Mouse (Mus musculus): ENCODE measurements at regions not wholly inside any gene's neighbourhood (a gene's known extent, or its start where the extent isn't known, plus 50 kb on each side); places are given as distances from the start of the nearest gene placed in this dataset.
A peak's percentile ranks its signal among the peaks of the same experiment; 100 is the strongest.

DNA sequence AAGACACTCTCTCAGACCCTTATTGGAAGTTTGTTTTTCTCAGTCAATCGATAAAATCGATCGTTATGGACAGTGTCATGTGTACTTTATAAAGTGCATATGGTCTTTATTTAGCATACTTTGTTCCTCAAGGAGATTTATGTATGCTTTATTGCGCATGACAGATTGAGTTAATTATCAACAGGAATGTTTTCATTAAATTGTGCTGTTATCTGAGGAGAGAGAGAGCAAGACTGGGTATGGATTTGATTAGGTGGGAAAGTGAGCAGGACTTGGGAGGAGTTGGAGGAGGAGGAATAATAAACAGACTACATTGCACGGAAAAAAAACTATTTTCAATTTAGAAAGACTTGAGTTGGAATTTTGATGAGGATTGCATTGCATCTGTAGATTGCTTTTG, 183.8 kb upstream of the Sstr1 start:
- no peak for DNase-seq (ENCODE audit: low spot score in 2 of 2)

DNA sequence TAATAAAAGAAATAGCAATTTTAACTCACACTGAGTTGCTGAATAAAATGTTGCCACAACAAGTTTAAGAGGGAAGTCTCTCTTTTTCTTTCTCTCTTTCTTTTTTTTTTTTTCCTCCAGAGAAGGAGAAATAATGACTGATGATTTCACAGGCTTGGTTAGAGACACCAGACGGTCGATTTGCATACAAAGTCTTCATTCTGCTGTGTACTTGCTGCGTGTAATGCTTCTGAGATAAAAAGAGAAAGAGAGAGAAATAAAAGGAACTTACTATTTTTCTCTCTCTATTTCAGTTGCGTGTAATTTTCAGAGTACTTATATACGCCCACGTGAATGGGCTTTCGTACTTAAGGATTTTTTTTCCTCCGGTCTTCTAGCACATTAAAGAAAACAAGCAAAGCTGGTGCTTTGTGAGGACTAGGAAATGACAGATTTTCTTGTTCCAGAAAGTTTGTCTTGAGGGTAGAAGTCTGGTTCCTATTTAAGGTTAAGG, 155.2 kb upstream of the Sstr1 start:
- no peak for DNase-seq (ENCODE audit: low spot score in 2 of 2)

DNA sequence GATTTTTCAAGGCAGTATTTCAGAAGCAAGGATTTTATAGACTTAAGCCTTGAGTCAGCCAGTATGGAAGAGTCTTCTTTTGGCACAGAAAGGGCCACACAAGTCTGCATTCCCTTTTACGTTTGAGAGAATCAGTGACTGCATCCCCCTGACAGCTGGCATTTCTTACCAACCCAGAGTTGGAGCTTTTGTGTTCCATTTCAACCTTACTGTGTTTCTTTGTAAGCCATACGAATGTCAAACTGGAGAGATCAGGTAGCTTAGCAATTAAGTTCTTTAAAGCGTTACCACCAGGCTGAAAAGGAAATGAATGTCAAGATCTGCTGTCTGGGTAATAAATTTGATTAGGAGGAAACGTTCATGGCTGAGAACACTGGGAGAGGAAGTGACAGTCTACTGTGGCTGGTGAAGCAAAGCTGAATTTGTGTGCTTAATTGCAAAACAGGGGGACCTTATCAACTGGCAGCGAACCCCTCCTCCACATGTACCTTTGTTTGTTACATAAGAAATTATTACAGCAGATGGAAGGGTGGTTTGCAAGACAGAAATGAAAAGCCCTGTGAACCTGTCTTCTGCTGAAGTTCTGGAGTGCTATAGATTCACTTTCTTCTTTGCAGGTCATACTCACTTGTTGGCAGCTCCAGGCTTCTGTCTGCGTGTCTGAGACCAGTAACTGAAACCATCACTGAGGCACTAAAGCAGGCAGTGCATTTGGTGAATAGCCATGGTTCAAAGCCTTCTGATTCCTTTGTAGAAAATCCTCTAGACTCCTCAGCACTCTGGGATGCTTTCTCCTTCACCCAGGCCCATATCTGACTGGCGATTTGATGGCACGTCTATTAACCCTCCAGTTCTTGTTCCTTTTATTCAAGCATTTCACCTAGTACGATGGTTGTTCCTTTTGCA, 144.0 kb upstream of the Sstr1 start:
- no peak for DNase-seq (ENCODE audit: low spot score in 2 of 2)

GRCm38 (mm10) chr12:58087311-58087710, 124.3 kb upstream of the Sstr1 start:
- no peak for DNase-seq (ENCODE audit: low spot score in 2 of 2)

GRCm38 (mm10) chr12:58112643-58113042, 98.9 kb upstream of the Sstr1 start:
- no peak for DNase-seq (ENCODE audit: low spot score in 2 of 2)

DNA sequence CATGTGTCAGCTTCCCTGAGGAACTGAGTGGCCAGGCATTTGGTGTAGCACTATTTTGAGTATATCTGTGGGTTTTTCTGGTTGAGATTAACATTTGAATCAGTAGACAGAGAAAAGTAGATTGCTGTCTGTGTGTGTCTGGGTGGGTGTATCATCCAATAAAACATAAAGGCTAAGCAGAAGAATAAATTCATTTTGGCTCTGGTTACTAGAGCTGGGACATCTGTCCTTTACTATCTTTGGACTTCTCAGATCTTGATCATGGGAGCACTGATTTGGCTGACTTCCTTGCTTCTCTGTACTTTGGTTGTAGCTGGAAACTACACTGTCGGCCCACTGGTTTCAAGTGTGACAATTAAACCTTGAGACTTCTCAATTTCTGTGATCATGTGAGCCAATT, 72.5 kb upstream of the Sstr1 start:
- no peak for DNase-seq (ENCODE audit: low spot score in 2 of 2)

DNA sequence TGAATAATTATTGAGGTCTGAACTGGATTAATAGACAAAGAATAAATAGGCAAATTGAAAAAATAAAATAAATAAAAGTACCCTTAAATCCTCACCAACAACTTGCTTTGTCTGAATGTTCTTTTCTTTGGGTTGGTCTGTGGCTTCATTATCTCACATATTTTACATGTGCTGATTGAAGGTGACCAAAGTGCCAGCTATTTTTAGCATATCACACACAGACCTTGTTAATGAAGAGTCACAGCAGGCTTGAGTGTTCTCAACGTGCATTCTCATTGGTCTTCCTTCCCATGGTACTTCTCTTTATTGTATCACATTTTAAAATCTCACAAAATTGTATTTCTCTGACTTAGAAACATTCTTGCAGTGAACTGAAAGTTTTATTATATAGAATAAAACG, 59.7 kb upstream of the Sstr1 start:
- peak; percentile 7 to 17 for DNase-seq (ENCODE audit: low spot score in 2 of 2)

Data from heart, adult 9 months (tissue).